Mouse (Mus musculus) erythroblast, embryonic 14.5 days (primary cell): ENCODE results near the gene Slc25a4.

Source experiments
- GATA1 ChIP-seq: IDR thresholded peaks from 2 replicates; pipeline ENCODE4 v1.6.1; 2012; ENCODE audit warnings: low read length, inconsistent platforms, mixed read lengths
- TAL1 ChIP-seq: IDR thresholded peaks from 3 replicates; pipeline ENCODE4 v1.6.1; 2012; ENCODE audit warnings: low read length, inconsistent platforms, mixed read lengths

GRCm38 (mm10) chr8:46251561-46251960 lies 40.5 kb upstream of the Slc25a4 start:
- no peak for TF ChIP-seq TAL1
- no peak for TF ChIP-seq GATA1
